Mouse (Mus musculus) bone marrow, adult 2 months (tissue): ENCODE results near the gene Aldh1l1. TPM values are rescaled to one million over a fixed set of nuclear protein-coding genes. Genes with fewer than 3 reads are reported as not detected.

Experiments used
- H3K27ac ChIP-seq: fragments of 200-500 bp; 2 replicates; pipeline ENCODE4 v1.5.1; 2012; ENCODE audit warnings: low read depth, mild to moderate bottlenecking, control low read depth, inconsistent platforms, low read length; ENCODE audit not compliant: control insufficient read depth, poor library complexity, insufficient read depth
- H3K4me1 ChIP-seq: fragments of 200-500 bp; 2 replicates; pipeline ENCODE4 v1.6.1; 2011; ENCODE audit warnings: low read length; ENCODE audit not compliant: control insufficient read depth, insufficient read depth
- H3K4me3 ChIP-seq: fragments of 200-500 bp; replicated peaks from 2 replicates; pipeline ENCODE3; 2011; ENCODE audit warnings: mild to moderate bottlenecking, low read depth, low read length, control low read depth; ENCODE audit not compliant: control insufficient read depth
- CTCF ChIP-seq: fragments of 200-500 bp; IDR thresholded peaks from 2 replicates; pipeline ENCODE4 v1.5.1; 2011; ENCODE audit warnings: low read length, control low read depth; ENCODE audit not compliant: control insufficient read depth, insufficient read depth
- POLR2A ChIP-seq: fragments of 200-500 bp; IDR thresholded peaks from 2 replicates; pipeline ENCODE4 v1.6.1; 2011; ENCODE audit warnings: low read depth, mild to moderate bottlenecking, control low read depth, low read length, borderline replicate concordance; ENCODE audit not compliant: control insufficient read depth
- WGBS: fragments of 180-500 bp; shearing (Covaris S2); methylation state at CpG from one replicate; pipeline ENCODE4 v1.1.7; 2018; 5-methylcytosine and 5-hydroxymethylcytosine counted together
- polyA plus RNA-seq: library from polyadenylated mRNA; stranded (reverse); fragments of >200 nt; gene quantifications from 2 replicates; pipeline ENCODE4 v1.2.4, GENCODE M21; 2011; ENCODE audit warnings: low replicate concordance; ENCODE audit not compliant: missing spikeins, insufficient read depth, insufficient read length

Aldh1l1 gene
- polyA plus RNA-seq, 1 experiment: 4.5 TPM

GRCm38 (mm10) chr6:90505906-90506305, 19.7 kb downstream of the Aldh1l1 start:
- 72% methylated on average over 6 of the region's 6 CpGs for WGBS
- TF ChIP-seq CTCF (no peak), POLR2A (no peak)
- no peak overlapping the region for H3K27ac ChIP-seq
- no peak overlapping the region for H3K4me3 ChIP-seq
- H3K4me1 ChIP-seq: no peaks in the 10 kb centered on the region

GRCm38 (mm10) chr6:90506673-90507311, 20.6 kb downstream of the Aldh1l1 start:
- no peak overlapping the region for H3K4me3 ChIP-seq
- 69% methylated on average over 16 of the region's 16 CpGs for WGBS
- H3K4me1 ChIP-seq: no peaks in the 10 kb centered on the region
- TF ChIP-seq POLR2A (no peak), CTCF (no peak)
- no peak overlapping the region for H3K27ac ChIP-seq

GRCm38 (mm10) chr6:90507443-90507842, 21.2 kb downstream of the Aldh1l1 start:
- Histone ChIP-seq H3K4me3 (no peak overlapping the region), H3K27ac (no peak overlapping the region), H3K4me1 (no peaks in the 10 kb centered on the region)
- TF ChIP-seq CTCF (no peak), POLR2A (no peak)

- TF ChIP-seq CTCF: no peak
- TF ChIP-seq POLR2A: no peak
- H3K4me1 ChIP-seq: no peaks in the 10 kb centered on the region
- no peak overlapping the region; the same call in 1 of the 2 replicates for H3K27ac ChIP-seq
- no peak overlapping the region for H3K4me3 ChIP-seq
- 72% methylated on average over 4 of the region's 4 CpGs for WGBS
Observed at GRCm38 (mm10) chr6:90508197-90508624, 22.0 kb downstream of the Aldh1l1 start.

GRCm38 (mm10) chr6:90509085-90509484, 22.9 kb downstream of the Aldh1l1 start:
- Histone ChIP-seq H3K4me1 (no peaks in the 10 kb centered on the region), H3K27ac (no peak overlapping the region), H3K4me3 (no peak overlapping the region)
- TF ChIP-seq CTCF (no peak), POLR2A (no peak)
- 72% methylated on average over 6 of the region's 6 CpGs for WGBS

GRCm38 (mm10) chr6:90512416-90512815, 26.2 kb downstream of the Aldh1l1 start:
- TF ChIP-seq CTCF (no peak), POLR2A (no peak)

GRCm38 (mm10) chr6:90513074-90513856, 27.0 kb downstream of the Aldh1l1 start:
- TF ChIP-seq CTCF: no peak
- Histone ChIP-seq H3K4me3 (no peak overlapping the region), H3K27ac (no peak overlapping the region), H3K4me1 (no peaks in the 10 kb centered on the region)
- WGBS: 63% methylated on average over 5 of the region's 5 CpGs

More at GRCm38 (mm10) chr6:90512416-90512815, 26.2 kb downstream of the Aldh1l1 start:
- Histone ChIP-seq H3K4me1 (no peaks in the 10 kb centered on the region), H3K4me3 (no peak overlapping the region), H3K27ac (no peak overlapping the region)
- 75% methylated on average over 5 of the region's 5 CpGs for WGBS

- Histone ChIP-seq H3K27ac (no peak overlapping the region), H3K4me1 (no peaks in the 10 kb centered on the region), H3K4me3 (no peak overlapping the region)
- TF ChIP-seq CTCF: no peak
- TF ChIP-seq POLR2A: no peak
Observed at GRCm38 (mm10) chr6:90514369-90514768, 28.1 kb downstream of the Aldh1l1 start.

- H3K4me3 ChIP-seq: no peak overlapping the region
- TF ChIP-seq POLR2A: no peak
- TF ChIP-seq CTCF: peak; percentile 62
- H3K4me1 ChIP-seq: no peaks in the 10 kb centered on the region
- 47% methylated on average over 4 of the region's 4 CpGs for WGBS
- H3K27ac ChIP-seq: no peak overlapping the region
Observed at GRCm38 (mm10) chr6:90514883-90515405, 28.7 kb downstream of the Aldh1l1 start.
